Mouse (Mus musculus) intestine, embryonic 16.5 days (tissue): ENCODE results near the gene Tas1r2. TPM values are rescaled to one million over a fixed set of nuclear protein-coding genes. Genes with fewer than 3 reads are reported as not detected.

Experiments used
- ATAC-seq: fragments of 200-750 bp; cut with Nextera tagmentation; 2 replicates; pipeline ENCODE4 v1.8.0; 2017; ENCODE audit warnings: moderate TSS enrichment, moderate library complexity
- H3K27ac ChIP-seq: fragments of 300-500 bp; sonication (generic); 2 replicates; pipeline ENCODE4 v1.5.1; 2014; ENCODE audit warnings: mild to moderate bottlenecking, low read length
- H3K27me3 ChIP-seq: fragments of 300-500 bp; sonication (generic); replicated peaks from 2 replicates; pipeline ENCODE4 v1.6.1; 2014; ENCODE audit warnings: low read length, control low read depth, mixed read lengths; ENCODE audit not compliant: control insufficient read depth, insufficient read depth
- H3K36me3 ChIP-seq: fragments of 300-500 bp; sonication (generic); 2 replicates; pipeline ENCODE4 v1.6.1; 2014; ENCODE audit warnings: low read length, control low read depth; ENCODE audit not compliant: control insufficient read depth, insufficient read depth
- H3K4me1 ChIP-seq: fragments of 300-500 bp; sonication (generic); 2 replicates; pipeline ENCODE4 v1.6.1; 2014; ENCODE audit warnings: low read length, control low read depth, mixed read lengths; ENCODE audit not compliant: control insufficient read depth, insufficient read depth
- H3K4me2 ChIP-seq: fragments of 300-500 bp; sonication (generic); 2 replicates; pipeline ENCODE4 v1.6.1; 2014; ENCODE audit warnings: low read depth, low read length, control low read depth
- H3K4me3 ChIP-seq: fragments of 300-500 bp; sonication (generic); 2 replicates; pipeline ENCODE4 v1.5.1; 2014; ENCODE audit warnings: mild to moderate bottlenecking, low read length
- H3K9ac ChIP-seq: fragments of 300-500 bp; sonication (generic); 2 replicates; pipeline ENCODE4 v1.6.1; 2014; ENCODE audit warnings: low read depth, low read length
- H3K9me3 ChIP-seq: fragments of 300-500 bp; sonication (generic); 2 replicates; pipeline ENCODE4 v1.6.1; 2016; ENCODE audit warnings: low read length, control low read depth; ENCODE audit not compliant: control insufficient read depth
- WGBS: fragments of 180-500 bp; shearing (Covaris S2); extraction: QIAGEN DNeasy Blood & Tissue Kit; methylation state at CpG from one replicate; pipeline ENCODE4 v1.1.7; 2014; 5-methylcytosine and 5-hydroxymethylcytosine counted together
- polyA plus RNA-seq: library from polyadenylated mRNA; unstranded; fragments of >200 nt; fragmentation: Nextera tagmentation; extraction: Ambion mirVana; gene quantifications from 2 replicates; pipeline ENCODE4 v1.2.1, GENCODE M21; 2015

The Tas1r2 gene
- polyA plus RNA-seq, 1 experiment from 2014 or later: not detected

DNA sequence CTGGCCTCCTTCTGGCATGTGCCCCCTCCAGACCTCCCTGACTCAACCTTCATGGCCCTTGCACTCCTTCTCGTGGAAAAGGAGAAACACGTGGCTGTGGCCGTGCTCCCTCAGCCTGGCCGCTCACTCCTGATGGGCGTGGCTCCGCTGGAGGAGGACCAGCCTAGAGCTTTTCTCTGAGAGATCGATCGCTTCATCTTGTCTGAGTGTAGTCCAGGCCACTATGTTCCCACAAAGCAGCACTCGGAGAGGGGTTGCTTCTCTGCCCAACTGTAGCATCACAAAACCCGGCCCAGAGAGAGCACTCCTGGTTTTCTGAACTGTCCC is 21.1 kb upstream of the Tas1r2 start:
- H3K4me1 ChIP-seq: peaks cover 7% of the 10 kb centered on the region; the same call in 1 of the 2 replicates
- no peak overlapping the region for H3K27ac ChIP-seq
- H3K4me2 ChIP-seq: no peak overlapping the region
- no peak overlapping the region for H3K4me3 ChIP-seq
- H3K27me3 ChIP-seq: peaks cover 52% of the 10 kb centered on the region
- no peak overlapping the region for H3K9ac ChIP-seq
- no peaks in the 10 kb centered on the region for H3K36me3 ChIP-seq
- no peak for ATAC-seq
- no peaks in the 10 kb centered on the region for H3K9me3 ChIP-seq
- WGBS: 71% methylated on average over 10 of the region's 10 CpGs

DNA sequence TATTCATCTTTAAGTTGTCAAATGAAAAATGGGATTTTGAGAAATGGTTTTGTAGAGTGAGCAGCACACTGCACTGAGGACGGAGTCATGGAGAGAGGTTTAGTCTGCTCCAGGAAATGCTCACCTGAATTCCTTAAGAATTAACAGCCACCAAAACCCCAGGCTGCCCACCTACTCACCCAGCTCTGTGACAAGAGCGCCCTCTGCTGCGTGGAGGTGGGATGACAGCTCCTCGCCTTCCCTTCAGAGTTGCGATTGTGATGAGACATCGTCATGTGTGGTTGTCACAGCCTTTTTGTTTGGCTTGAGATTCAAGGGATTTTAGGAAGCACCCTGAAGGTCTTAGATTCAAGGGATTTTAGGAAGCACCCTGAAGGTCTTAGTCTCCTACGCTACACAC is 17.0 kb upstream of the Tas1r2 start:
- Histone ChIP-seq H3K36me3 (no peaks in the 10 kb centered on the region), H3K9me3 (no peaks in the 10 kb centered on the region), H3K27me3 (peaks cover 59% of the 10 kb centered on the region), H3K27ac (no peak overlapping the region), H3K4me1 (peaks cover 3% of the 10 kb centered on the region), H3K4me3 (no peak overlapping the region), H3K4me2 (no peak overlapping the region), H3K9ac (no peak overlapping the region)
- ATAC-seq: no peak
- 30% methylated on average over 7 of the region's 7 CpGs for WGBS

GRCm38 (mm10) chr4:139637847-139638246 is 15.5 kb upstream of the Tas1r2 start:
- 75% methylated on average over 9 of the region's 9 CpGs for WGBS
- Histone ChIP-seq H3K4me1 (peaks cover 15% of the 10 kb centered on the region), H3K27me3 (peaks cover 51% of the 10 kb centered on the region), H3K9me3 (no peaks in the 10 kb centered on the region), H3K27ac (no peak overlapping the region), H3K4me3 (no peak overlapping the region), H3K9ac (no peak overlapping the region), H3K36me3 (no peaks in the 10 kb centered on the region), H3K4me2 (no peak overlapping the region)
- peak; percentile 34; the same call in 1 of the 2 replicates for ATAC-seq

DNA sequence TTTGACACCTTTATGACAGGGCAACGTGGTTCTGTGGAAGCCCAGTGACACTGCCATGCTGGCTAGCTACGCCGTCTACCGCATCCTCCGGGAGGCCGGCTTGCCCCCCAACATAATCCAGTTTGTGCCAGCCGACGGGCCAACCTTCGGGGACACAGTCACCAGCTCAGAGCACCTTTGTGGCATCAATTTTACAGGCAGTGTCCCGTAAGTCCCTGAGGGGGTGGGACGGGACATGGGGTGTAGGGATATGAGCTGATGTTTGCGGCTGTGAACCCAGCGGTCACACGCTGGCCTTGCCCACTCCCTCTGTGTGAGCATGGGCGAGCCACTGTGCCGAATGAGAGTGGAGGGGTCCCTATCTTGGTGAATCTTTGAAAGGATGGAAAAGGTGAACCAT is 15.0 kb upstream of the Tas1r2 start:
- 92% methylated on average over 16 of the region's 16 CpGs for WGBS
- Histone ChIP-seq H3K4me3 (no peak overlapping the region), H3K27ac (no peak overlapping the region), H3K27me3 (peaks cover 50% of the 10 kb centered on the region), H3K36me3 (no peaks in the 10 kb centered on the region), H3K9ac (no peak overlapping the region), H3K9me3 (no peaks in the 10 kb centered on the region), H3K4me2 (no peak overlapping the region), H3K4me1 (peaks cover 15% of the 10 kb centered on the region)
- ATAC-seq: no peak

- Histone ChIP-seq H3K4me3 (no peak overlapping the region), H3K27me3 (peaks cover 37% of the 10 kb centered on the region), H3K4me1 (peaks cover 15% of the 10 kb centered on the region), H3K4me2 (no peak overlapping the region), H3K36me3 (no peaks in the 10 kb centered on the region), H3K27ac (no peak overlapping the region), H3K9me3 (no peaks in the 10 kb centered on the region), H3K9ac (no peak overlapping the region)
- no peak for ATAC-seq
- WGBS: 31% methylated on average over 12 of the region's 12 CpGs
These were observed 13.5 kb upstream of the Tas1r2 start for GRCm38 (mm10) chr4:139639801-139640200.

- H3K4me3 ChIP-seq: no peak overlapping the region
- H3K36me3 ChIP-seq: no peaks in the 10 kb centered on the region
- H3K4me2 ChIP-seq: no peak overlapping the region
- H3K9ac ChIP-seq: no peak overlapping the region
- no peak overlapping the region for H3K27ac ChIP-seq
- 55% methylated on average over 12 of the region's 12 CpGs for WGBS
- H3K9me3 ChIP-seq: no peaks in the 10 kb centered on the region
- no peak for ATAC-seq
- peaks cover 32% of the 10 kb centered on the region for H3K27me3 ChIP-seq
- H3K4me1 ChIP-seq: peaks cover 15% of the 10 kb centered on the region
These were observed 13.0 kb upstream of the Tas1r2 start for GRCm38 (mm10) chr4:139640333-139640732.

- Histone ChIP-seq H3K27me3 (peaks cover 28% of the 10 kb centered on the region), H3K9me3 (no peaks in the 10 kb centered on the region), H3K4me1 (peaks cover 15% of the 10 kb centered on the region), H3K9ac (no peak overlapping the region), H3K4me2 (no peak overlapping the region), H3K4me3 (no peak overlapping the region), H3K27ac (no peak overlapping the region), H3K36me3 (no peaks in the 10 kb centered on the region)
- WGBS: 54% methylated on average over 6 of the region's 6 CpGs
- ATAC-seq: no peak
These were observed 12.6 kb upstream of the Tas1r2 start for GRCm38 (mm10) chr4:139640775-139641174.

- Histone ChIP-seq H3K4me3 (peak overlapping the region; percentile 32), H3K4me1 (peaks cover 15% of the 10 kb centered on the region), H3K9ac (peak overlapping the region; percentile 14), H3K27ac (no peak overlapping the region), H3K36me3 (no peaks in the 10 kb centered on the region; the same call in 1 of the 2 replicates), H3K27me3 (peaks cover 24% of the 10 kb centered on the region), H3K4me2 (peak overlapping the region; percentile 50), H3K9me3 (no peaks in the 10 kb centered on the region)
- ATAC-seq: peak; percentile 43
- WGBS: 6% methylated on average over 30 of the region's 30 CpGs
These were observed 11.4 kb upstream of the Tas1r2 start for GRCm38 (mm10) chr4:139641829-139642425.

- peaks cover 20% of the 10 kb centered on the region for H3K27me3 ChIP-seq
- no peak overlapping the region for H3K27ac ChIP-seq
- ATAC-seq: peak; percentile 31; the same call in 1 of the 2 replicates
- peaks cover 15% of the 10 kb centered on the region for H3K4me1 ChIP-seq
- H3K36me3 ChIP-seq: no peaks in the 10 kb centered on the region; the same call in 1 of the 2 replicates
- no peak overlapping the region for H3K4me3 ChIP-seq
- WGBS: 18% methylated on average over 9 of the region's 9 CpGs
- no peaks in the 10 kb centered on the region for H3K9me3 ChIP-seq
- no peak overlapping the region for H3K4me2 ChIP-seq
- H3K9ac ChIP-seq: no peak overlapping the region
These were observed 9.4 kb upstream of the Tas1r2 start for GRCm38 (mm10) chr4:139643972-139644371.

DNA sequence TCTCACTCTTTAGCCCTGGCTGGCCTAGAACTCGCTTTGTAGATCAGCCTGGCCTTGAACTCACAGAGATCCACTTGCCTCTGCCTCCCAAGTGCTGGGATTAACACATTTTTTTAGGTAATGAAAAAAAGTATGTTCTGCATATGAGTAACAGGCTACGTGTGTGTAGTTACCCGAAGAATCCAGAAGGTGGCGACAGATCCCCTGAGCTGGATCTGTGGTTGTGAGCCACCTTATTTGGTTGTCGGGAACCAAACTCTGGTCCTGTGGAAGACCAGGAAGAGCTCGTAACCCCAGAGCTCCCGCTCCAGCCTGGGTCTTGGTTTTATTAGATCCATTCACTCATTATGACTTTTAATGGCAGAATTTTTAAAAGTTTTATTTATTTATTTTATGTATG is 6.4 kb upstream of the Tas1r2 start:
- no peak overlapping the region for H3K4me3 ChIP-seq
- no peak overlapping the region for H3K4me2 ChIP-seq
- no peak overlapping the region for H3K27ac ChIP-seq
- no peaks in the 10 kb centered on the region; the same call in 1 of the 2 replicates for H3K27me3 ChIP-seq
- peaks cover 19% of the 10 kb centered on the region for H3K4me1 ChIP-seq
- no peak overlapping the region for H3K9ac ChIP-seq
- no peaks in the 10 kb centered on the region for H3K9me3 ChIP-seq
- 86% methylated on average over 7 of the region's 7 CpGs for WGBS
- no peak for ATAC-seq
- no peaks in the 10 kb centered on the region; the same call in 1 of the 2 replicates for H3K36me3 ChIP-seq
